Mouse (Mus musculus) stomach, postnatal 0 days (tissue): ENCODE measurements around the gene Lrwd1. TPM values are rescaled to one million over a fixed set of nuclear protein-coding genes. Genes with fewer than 3 reads are reported as not detected.
A peak's percentile ranks its signal among the peaks of the same experiment; 100 is the strongest.

ENCODE experiments used
- ATAC-seq: fragments of 200-750 bp; cut with Nextera tagmentation; 2 replicates; pipeline ENCODE4 v1.8.0; 2017; ENCODE audit not compliant: low FRiP score, low TSS enrichment
- DNase-seq: peaks from one replicate; pipeline ENCODE4 v3.0.0-alpha.2; 2016; ENCODE audit warnings: low spot score
- H3K27ac ChIP-seq: fragments of 300-500 bp; sonication (generic); replicated peaks from 2 replicates; pipeline ENCODE4 v1.5.1; 2014; ENCODE audit warnings: mild to moderate bottlenecking, control low read depth
- H3K27me3 ChIP-seq: fragments of 300-500 bp; sonication (generic); 2 replicates; pipeline ENCODE4 v1.6.1; 2014; ENCODE audit warnings: low read length; ENCODE audit not compliant: control insufficient read depth, insufficient read depth
- H3K36me3 ChIP-seq: fragments of 300-500 bp; sonication (generic); 2 replicates; pipeline ENCODE4 v1.6.1; 2014; ENCODE audit warnings: low read length, mixed read lengths; ENCODE audit not compliant: control insufficient read depth, insufficient read depth
- H3K4me1 ChIP-seq: fragments of 300-500 bp; sonication (generic); replicated peaks from 2 replicates; pipeline ENCODE4 v1.6.1; 2014; ENCODE audit warnings: antibody characterized with exemption; ENCODE audit not compliant: control insufficient read depth, insufficient read depth
- H3K4me2 ChIP-seq: fragments of 300-500 bp; sonication (generic); replicated peaks from 2 replicates; pipeline ENCODE4 v1.6.1; 2014; ENCODE audit warnings: low read depth, mild to moderate bottlenecking, control low read depth, moderate library complexity
- H3K4me3 ChIP-seq: fragments of 300-500 bp; sonication (generic); 2 replicates; pipeline ENCODE4 v1.5.1; 2014; ENCODE audit warnings: low read depth, low read length, control low read depth
- H3K9ac ChIP-seq: fragments of 300-500 bp; sonication (generic); 2 replicates; pipeline ENCODE4 v1.6.1; 2014; ENCODE audit warnings: mild to moderate bottlenecking, low read length, control low read depth, mixed read lengths
- H3K9me3 ChIP-seq: fragments of 300-500 bp; sonication (generic); 2 replicates; pipeline ENCODE4 v1.6.1; 2016; ENCODE audit warnings: low read length; ENCODE audit not compliant: control insufficient read depth
- CTCF ChIP-seq: IDR thresholded peaks from 2 replicates; pipeline ENCODE4 v1.5.1; 2016; ENCODE audit warnings: antibody characterized with exemption, low read depth, mild to moderate bottlenecking, moderate library complexity
- EP300 ChIP-seq: optimal IDR thresholded peaks from 2 replicates; pipeline ENCODE3; 2016; ENCODE audit warnings: antibody characterized with exemption
- WGBS: fragments of 180-500 bp; shearing (Covaris S2); extraction: QIAGEN DNeasy Blood & Tissue Kit; methylation state at CpG from one replicate; pipeline ENCODE4 v1.1.7; 2014; 5-methylcytosine and 5-hydroxymethylcytosine counted together
- polyA plus RNA-seq: library from polyadenylated mRNA; unstranded; fragments of >200 nt; fragmentation: Nextera tagmentation; extraction: Ambion mirVana; gene quantifications from 2 replicates; pipeline ENCODE4 v1.2.1, GENCODE M21; 2015

Gene Lrwd1
- polyA plus RNA-seq, 1 experiment from 2014 or later = 8.5 TPM

DNA sequence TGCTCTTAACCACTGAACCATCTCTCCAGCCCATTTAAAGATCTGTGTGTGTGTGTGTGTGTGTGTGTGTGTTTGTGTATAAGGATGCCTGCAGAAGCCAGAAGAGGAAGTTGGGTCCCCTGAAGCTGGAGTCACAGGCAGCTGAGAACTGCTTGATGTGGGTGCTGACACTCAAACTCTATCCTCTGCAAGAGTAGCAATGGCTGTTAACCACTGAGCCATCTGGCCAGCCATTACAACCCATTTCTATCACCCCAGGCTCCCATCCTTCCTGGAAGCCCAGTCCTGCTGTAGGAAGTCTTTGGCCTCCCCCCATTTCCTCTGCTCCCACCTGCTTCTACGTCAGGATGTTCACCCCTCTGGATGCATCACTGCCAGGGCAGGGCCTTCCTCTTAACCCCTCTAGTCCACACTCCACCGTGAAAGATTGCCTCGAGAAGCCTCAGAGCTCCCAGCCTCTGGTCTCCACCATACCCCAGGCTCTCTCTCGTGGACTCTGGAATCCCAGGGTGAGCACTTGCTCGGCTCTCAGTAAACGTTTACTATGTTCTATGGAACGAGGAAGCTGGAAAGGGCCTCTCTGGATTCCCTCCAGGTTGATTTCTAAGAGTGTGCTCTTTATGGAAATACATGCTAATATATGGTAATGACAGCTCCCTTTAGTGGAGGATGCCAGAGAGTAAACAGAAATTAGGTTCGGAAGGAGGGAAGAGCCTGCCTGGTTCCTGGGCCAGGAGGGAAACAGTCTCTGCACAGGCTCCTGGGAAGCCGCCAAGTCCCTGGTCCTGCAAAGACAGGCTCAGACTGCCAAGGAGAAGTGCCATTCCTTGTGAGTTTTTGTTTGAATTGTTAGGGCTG, 38.0 kb upstream of the Lrwd1 start:
- DNase-seq = peak; percentile 64
- peaks cover 2% of the 10 kb centered on the region; the same call in 1 of the 2 replicates for H3K4me1 ChIP-seq
- H3K9ac ChIP-seq = no peak overlapping the region
- ATAC-seq = peak; percentile 50
- no peaks in the 10 kb centered on the region for H3K9me3 ChIP-seq
- TF ChIP-seq CTCF (no peak), EP300 (no peak)
- H3K4me3 ChIP-seq = no peak overlapping the region
- H3K36me3 ChIP-seq = peaks cover 5% of the 10 kb centered on the region
- H3K27me3 ChIP-seq = no peaks in the 10 kb centered on the region
- H3K4me2 ChIP-seq = no peak overlapping the region
- H3K27ac ChIP-seq = peak overlapping the region; percentile 59
- WGBS = 9% methylated on average over 9 of the region's 9 CpGs

- Histone ChIP-seq H3K4me3 (no peak overlapping the region), H3K9me3 (no peaks in the 10 kb centered on the region), H3K4me2 (no peak overlapping the region), H3K4me1 (peaks cover 2% of the 10 kb centered on the region; the same call in 1 of the 2 replicates), H3K9ac (no peak overlapping the region), H3K27me3 (no peaks in the 10 kb centered on the region), H3K27ac (peak overlapping the region; percentile 88; the same call in 1 of the 2 replicates), H3K36me3 (no peaks in the 10 kb centered on the region)
- DNase-seq (no peak), ATAC-seq (no peak)
- TF ChIP-seq CTCF (no peak), EP300 (no peak)
- WGBS = 75% methylated on average over 9 of the region's 9 CpGs
Measured at GRCm38 (mm10) chr5:136172939-136173338, 37.1 kb upstream of the Lrwd1 start.

DNA sequence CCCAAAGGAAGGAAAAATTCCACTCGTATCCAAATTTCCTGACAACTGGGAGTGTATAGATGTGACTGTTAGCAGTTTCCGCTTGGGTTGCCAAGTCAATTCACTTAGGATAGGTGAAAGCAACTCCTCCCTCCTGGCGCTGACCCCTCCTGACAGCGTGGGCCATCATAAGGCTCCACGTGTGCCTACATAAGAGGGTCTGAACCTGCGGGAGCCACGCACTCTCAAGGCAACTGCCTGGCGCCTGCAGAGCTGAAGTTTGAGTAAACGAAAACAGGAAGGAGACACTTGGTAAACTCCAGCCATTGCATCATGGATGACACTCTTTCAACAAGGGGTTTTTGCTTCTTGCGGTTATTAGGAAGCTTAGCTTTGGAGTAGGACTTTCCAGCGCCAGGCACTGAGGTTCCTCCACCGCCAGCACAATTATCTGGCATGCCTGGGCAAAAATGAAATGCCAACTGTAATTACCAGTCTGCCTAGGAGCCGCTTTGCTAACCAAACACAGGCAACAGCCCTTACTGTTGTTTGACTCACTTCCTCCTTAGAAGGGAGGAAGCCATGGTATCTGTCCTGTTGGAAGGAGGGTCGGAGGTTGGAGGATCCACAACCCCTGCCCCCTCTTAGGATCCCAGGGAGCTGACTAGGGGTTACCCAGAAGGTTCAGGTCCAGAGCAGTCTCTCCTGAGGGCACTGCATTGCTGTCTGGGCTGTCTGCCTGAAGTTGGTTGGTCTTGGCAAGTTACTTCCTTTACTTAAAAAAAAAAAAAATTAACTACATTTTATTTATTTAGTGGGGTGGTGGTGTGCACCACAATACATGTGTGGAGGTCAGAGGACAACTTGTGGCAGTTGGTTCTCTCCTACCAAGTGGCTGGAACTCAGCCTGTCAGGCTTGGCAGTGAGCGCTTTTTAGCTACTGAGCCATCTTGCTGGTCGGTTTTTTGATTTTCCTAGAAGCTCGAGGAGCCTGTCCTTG, 35.8 kb upstream of the Lrwd1 start:
- H3K36me3 ChIP-seq = no peaks in the 10 kb centered on the region
- WGBS = 24% methylated on average over 17 of the region's 17 CpGs
- ATAC-seq = peak; percentile 39
- H3K4me2 ChIP-seq = peak overlapping the region; percentile 87
- peak overlapping the region; percentile 88 for H3K27ac ChIP-seq
- H3K9me3 ChIP-seq = no peaks in the 10 kb centered on the region
- no peaks in the 10 kb centered on the region for H3K27me3 ChIP-seq
- no peak for TF ChIP-seq EP300
- no peak for TF ChIP-seq CTCF
- DNase-seq = peak; percentile 50
- H3K4me3 ChIP-seq = peak overlapping the region; percentile 57; the same call in 1 of the 2 replicates
- no peak overlapping the region for H3K9ac ChIP-seq
- H3K4me1 ChIP-seq = peaks cover 2% of the 10 kb centered on the region; the same call in 1 of the 2 replicates

DNA sequence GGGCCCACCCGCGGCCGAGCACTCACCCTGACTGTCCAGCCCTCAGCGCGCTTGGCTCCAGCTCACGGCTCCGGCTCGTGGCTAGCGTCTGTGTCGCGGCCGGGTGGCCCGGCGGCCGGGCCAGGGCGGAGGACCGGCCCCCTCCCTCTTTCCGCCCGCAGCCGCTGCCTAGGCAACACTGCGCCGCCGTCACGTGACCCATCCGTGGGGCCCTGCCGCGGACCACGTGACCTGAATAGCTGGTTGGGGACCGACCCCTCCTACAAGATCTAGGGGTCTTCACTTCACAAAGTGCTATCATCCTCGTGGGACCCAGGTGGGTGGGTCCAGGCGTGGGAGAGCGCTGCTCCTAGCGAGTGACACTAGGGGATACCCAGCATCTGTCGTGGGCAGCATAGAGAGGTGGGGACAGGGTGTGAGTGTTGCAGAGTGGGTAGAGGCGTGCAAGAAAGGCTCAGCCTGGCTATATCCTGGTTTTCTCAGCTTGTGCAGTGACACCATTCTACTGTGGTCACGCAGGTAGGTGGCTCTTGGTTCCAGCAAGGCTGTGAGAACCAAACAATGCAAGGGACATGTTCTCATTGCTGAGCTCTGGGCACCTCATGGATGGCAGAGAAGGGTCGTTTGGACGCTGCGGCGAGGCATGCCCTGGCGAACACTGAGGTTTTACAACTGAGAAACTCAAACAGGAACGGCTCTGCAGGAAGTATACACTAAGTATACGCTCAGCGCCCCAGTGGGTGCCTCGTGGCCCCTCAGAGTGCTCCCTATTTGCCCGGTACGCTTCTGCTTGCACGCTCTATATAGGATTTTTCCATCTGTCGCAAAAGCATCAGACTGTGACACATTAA, 34.9 kb upstream of the Lrwd1 start, which contains the start of gene Orai2:
Gene Orai2 (minus strand): TSS at position 202 of the 851 bp plus-strand sequence.
- Histone ChIP-seq H3K27me3 (no peaks in the 10 kb centered on the region), H3K9ac (peak within 1 kb of the TSS; percentile 64), H3K4me1 (peaks cover 2% of the 10 kb centered on the region; the same call in 1 of the 2 replicates), H3K36me3 (no peaks in the 10 kb centered on the region), H3K4me3 (peak within 1 kb of the TSS; percentile 57), H3K27ac (peak within 1 kb of the TSS; percentile 88), H3K9me3 (no peaks in the 10 kb centered on the region), H3K4me2 (peak within 1 kb of the TSS; percentile 87)
- ATAC-seq = peak; percentile 67
- TF ChIP-seq EP300 (no peak), CTCF (no peak)
- peak; percentile 82 for DNase-seq
- 2% methylated on average over 48 of the region's 49 CpGs for WGBS
